Mouse (Mus musculus) left cerebral cortex, adult 11 months (tissue): ENCODE measurements around the gene Dlgap1.

Experiments used
- DNase-seq: peaks from one replicate; pipeline ENCODE4 v3.0.0; 2022; ENCODE audit warnings: low spot score

Gene Dlgap1

DNA sequence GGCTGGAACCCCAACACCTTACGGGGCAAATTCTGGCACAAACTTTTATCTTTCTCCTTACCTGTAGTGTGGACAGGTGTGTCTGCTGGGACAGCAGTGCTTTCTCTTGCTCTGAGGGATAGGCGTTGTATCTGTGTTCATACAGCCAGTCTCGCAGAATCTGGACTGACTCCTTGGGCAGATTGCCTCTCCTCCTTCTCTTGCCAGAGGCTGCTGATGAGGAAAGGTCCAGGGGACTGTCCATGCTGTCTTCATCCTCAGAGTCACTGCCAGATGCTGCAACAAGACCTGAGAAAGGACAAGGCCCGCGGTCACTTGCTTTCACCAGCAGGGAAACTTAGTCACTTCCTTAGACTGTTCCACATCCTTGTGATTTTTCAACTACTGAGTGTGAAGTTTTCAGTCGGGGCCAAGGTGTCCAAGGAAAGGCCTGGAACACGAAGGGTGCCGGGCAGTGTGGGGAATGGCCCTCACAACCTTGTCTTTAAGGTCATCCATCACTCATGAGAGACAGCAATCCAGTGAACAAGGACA is 877.3 kb downstream of the Dlgap1 start:
- DNase-seq, result no peak

DNA sequence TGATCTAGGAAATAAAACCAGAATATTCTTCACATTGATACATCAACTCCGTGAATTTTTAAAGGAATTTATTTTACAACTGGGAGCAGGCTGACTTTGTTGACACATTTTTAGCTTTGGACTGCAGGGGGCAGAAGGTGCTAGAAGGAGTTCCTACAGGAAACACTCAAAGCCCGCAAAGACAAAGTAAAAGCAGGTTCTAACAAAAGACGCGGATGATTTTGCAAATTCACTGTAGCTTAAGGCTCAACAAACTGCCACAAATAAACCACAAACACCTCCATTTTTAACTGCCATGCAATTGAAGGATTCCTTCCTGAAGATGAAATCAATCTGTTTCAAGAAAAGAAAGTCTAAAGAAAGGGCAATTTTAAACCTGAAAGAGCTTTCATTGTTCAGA is 878.2 kb downstream of the Dlgap1 start:
- no peak for DNase-seq

DNA sequence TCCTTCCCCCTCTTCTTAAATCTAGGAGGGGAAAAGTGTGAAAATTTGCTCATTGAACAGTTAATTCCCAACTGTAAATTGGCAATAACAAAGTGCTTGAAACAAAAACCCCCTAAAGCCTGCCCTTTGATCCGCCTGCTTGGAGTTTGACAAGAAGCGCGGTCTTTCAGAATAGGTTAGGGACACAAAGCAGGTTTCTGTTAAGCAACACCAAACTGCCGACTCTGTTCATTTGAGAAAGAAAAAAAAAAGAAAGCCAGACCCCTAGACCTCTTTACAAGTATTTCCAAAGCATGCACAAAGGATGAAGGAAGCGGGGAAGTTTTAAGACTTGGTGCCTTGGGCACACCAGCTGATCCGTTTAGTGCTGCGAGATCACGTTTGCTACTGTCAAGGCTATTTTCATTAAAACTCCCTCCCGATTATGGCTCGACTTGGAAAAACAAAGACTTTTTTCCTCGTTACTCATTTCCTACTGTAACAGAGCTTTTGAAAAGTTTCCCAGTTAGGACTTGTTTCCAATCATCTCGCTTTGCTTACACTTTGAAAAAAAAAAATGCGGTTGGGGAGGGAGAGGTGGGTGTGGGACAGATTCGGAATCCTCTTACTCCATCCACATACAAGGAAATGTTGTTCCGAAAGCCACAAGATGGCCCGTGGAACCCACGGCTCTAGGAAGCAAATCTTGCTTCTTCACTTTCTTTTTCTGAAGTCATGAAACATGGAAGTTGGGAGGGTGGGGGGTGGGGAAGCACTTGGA is 879.1 kb downstream of the Dlgap1 start:
- no peak for DNase-seq

DNA sequence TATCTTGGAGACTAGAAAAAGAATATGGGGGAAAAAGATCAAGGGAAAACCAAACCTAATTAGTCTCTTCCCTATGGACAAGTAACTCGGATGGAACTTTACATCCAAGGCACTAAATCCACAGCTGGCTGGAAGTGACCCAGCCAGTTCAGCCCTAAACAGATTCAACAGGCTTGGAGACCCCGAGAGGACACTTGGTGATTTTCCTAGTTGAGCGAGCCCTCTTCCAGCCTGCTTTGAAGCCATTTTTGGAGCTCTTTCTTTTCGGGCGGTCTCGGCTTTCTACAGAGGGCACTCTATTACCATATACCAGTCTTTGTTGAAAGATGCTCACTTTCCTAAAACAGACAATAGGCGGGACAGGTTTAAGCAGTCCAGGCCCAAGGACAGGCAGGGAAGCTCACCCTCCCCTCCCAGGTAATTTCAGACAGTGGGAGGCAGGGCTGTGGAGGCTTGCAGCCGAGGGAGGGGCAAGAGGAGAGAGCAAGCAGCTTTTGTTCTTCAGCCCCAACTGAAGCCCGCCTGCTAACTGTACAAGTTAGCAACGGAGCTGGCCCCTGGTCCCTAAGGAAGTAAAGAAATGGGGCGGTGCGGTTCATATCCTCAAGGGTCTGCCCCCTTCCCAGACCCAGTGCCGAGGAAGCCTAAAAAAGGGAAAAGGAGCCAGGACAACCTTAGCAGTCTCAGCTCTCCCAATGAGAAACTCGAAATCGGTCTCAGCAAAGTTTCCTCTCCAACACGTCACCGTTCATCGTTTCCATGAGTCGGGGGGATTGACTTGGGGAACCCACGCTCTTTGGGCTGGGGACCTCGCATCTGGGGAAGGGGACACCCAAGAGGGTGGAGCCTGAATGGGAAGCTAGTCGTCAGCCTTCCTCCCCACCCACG is 879.9 kb downstream of the Dlgap1 start:
- no peak for DNase-seq

DNA sequence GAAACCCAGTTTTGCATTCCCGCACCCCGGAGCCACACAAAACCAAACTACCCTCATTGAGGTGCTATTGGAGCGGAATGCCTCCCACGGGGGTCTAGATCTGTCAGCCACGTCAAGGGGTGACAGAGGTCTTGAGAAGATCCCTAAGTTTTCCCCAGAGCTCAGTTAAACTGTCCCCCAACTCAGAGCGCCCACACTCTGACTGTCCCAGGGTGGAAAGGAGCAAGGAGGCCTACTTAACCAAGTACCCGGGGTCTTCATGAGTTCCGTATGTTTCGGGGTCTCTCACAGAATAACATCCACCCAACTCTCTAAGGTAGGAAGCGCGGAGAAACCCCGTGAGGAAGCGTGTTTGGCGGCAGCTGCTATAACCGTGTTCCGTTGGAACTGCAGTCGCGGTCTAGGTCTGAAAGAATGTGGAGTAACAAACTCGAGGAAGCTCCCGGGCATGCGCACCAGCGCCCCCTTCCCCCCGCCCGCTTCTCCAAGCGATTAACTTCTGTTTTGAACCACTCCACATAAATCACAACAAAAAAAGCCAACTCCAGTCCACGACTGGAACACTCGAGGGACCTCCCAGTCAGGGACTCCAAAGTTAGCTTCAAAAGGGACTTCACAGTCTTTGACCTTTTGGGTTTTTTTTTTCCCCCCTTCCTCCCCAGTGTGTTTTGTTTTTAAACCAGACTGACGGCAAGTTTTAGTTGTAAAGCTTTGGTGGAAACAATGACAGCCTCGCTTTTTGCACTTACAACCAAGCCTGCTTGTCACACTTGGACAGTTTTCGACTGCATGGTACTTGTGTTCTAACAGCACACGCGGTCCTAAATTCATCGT is 880.7 kb downstream of the Dlgap1 start:
- no peak for DNase-seq

DNA sequence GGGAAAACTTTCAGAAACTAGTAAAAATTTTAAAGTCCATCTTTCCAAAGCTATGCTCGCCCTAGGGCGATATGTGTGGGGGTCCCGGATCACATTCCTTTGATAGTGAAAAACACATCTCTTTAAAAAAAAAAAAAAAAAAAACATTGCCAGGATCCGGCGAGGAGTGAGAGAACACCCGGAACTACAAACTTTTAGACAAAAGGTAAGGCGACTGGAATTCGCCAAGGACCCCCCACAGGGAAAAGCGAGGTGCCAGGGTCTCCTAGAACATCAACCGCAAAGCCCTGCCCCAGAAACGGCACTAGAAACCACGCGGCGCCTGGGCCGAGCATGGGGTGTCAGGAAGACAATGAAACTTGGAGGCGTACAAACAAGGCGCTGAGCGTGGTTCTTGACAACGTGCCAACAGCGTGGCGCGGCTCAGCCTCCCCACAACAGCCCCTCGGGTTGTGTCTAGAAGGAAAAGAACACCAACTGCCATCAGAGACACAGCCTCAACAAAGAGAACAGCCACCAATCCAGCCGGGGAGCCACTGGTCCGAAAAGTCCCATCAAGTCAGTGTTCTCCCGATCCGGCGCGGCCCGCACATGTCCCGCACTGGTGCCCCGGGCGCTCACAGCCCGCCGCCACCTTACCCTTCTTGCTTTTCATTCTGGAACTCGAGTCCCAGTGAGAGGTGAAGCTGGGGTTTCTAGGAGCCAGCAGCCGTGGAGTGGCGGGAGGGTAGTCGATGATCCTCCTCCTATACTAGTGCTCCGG is 881.5 kb downstream of the Dlgap1 start:
- DNase-seq, result no peak

DNA sequence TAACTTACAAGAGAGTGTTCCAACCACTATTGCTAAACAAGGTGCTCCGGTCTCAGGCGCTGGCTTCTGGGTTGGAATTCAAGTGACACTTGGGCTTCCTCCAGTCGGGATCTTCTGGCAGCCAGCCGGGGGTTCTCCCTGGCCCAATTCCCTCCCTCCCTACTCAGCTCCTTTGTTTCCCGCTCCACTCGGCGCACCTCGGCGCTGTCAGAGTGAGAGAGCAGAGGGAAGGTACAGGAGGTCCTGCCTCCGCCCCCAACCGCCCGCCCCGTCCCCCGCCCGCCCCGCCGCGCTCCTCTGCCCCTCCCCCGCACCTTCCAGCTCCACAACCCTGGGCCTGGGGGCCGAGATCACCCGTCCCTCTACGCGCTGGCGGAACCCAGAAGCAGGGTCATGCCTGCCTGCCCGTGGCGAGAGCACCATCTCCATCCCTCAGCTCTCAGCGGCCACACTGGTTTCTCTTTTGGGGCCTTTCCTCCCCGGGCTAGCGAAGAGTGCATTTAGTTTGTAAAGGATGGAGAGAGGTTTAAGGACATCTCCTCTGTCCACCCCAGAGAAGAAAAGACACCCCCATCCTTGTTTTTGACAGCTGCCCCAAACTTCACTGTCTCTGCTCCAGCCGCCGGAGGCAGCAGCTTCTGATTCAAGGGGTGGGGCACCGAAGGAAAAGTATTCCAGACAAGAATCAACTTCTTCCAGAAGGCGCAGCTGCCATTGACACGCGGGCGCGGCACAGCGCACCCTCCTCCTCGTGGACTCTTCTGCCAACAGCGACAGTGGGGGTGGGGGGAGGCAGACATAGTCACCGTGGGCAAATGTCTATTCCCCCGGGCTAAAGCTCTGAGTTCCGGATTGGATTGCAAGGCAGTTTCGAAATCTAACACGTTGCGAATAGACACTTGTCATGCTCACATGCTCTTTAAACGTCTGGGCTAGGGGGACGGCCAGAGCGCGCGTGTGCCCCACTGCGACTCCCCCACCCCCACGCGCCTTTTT is 882.4 kb downstream of the Dlgap1 start:
- DNase-seq, result no peak

DNA sequence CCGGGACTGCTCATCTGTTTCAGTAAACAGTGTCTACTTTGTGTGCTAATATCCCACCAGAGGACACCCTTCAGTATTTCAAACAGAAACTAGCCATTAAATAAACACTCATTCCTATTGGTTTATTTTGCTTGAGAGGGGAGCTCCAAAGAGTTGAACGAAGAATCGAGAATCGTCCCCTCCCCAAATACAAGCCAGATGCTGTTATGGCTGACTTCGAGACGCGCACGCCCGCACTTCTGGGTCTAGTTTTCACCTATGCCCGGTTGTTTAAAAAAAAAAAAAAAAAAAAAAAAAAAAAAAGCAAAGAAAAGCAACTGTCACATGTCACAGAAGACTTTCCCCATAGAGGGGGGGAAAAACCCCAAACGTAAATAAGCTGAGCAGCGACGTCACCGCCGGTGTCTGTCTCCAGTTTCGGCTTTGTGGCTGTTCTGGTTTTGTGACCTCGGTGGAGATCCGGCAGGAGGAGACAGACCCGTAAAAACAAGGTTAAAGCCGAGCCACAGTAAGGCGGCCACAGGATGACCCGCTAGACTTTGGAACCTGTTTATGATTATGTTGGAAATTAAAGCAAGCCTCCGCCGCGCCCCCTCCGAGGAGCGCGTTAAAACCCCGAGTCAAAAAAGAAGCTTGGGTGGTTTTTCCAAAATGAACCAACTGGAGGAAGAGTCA is 883.3 kb downstream of the Dlgap1 start:
- DNase-seq, result no peak

DNA sequence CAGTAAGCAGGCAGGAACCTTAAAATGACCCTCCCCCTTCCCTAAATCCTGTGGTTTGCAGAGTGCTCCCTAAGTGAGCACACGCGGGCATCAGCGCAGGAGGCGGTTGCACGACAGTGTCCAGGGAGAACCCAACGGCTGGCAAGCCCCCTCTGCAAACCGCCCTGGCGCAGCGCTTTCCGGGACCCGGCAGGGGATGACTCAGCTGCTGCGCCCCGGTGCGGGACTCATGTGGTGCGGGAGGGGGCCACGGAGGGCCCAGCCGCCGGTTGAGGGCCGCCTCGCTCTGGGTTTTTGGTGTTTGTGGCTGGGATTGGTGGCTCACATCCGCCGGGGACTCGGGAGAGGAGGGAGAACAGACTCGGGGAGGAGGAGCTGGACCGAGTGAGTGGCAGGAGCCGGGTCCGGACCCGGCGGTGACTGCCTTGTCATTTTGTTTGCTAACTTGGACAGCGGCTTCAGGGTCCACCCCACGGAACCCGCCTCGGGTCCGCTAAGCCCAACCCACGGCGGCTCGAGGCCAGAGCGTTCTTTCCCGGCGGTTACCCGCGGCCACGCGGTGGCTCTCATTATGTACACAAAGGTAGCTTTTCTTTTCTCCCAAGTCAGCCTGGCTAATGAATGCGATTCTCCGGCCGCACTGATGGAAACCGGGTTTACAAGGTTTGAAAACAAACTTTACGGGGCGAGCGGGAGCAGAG is 884.0 kb downstream of the Dlgap1 start:
- DNase-seq, result no peak

DNA sequence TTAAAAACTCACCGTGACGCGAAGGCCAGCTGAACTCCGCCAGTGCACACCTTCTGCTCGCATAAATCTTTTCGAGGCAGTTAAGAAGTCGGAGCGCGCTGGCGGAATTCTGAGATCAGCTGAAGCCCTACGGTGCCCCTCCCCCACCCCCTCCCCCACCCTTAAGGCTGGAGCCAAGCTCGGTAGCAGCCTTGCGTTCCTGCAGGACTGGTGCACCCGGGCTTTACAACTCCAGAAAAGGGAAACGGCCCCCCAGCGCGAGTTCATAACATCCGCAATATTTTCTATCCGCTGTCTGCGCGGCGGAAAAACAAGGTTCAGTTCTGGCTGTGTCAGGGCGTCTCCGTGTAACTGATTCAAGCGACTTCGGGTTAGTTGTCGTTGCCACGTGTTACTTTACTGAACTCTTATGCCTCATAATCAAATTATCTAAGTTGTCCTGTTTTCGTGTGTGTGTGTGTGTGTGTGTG is 884.6 kb downstream of the Dlgap1 start, which contains the start of gene Tgif1:
Tgif1 (minus strand) TSS at position 111 of the 470 bp plus-strand sequence.
- no peak for DNase-seq

DNA sequence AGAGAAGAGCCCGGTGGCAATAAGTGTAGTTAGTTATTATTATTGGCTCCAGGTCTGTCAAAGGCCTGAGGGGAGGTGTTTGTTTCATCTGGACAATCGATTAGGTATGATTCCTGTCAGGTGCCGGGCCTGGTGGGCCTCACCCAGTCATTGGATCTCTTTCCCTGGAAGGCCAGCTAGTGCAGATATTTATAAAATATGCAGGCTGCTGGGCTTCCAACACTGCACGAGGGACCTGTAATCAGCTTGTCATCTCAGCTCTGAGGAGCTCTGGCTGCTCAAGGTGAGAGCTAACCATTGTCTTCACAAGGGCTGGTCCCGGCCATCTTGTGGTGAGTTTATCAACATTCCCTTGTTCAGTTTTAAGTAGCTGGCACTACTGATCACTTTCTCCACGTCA is 885.1 kb downstream of the Dlgap1 start:
- DNase-seq, result no peak

DNA sequence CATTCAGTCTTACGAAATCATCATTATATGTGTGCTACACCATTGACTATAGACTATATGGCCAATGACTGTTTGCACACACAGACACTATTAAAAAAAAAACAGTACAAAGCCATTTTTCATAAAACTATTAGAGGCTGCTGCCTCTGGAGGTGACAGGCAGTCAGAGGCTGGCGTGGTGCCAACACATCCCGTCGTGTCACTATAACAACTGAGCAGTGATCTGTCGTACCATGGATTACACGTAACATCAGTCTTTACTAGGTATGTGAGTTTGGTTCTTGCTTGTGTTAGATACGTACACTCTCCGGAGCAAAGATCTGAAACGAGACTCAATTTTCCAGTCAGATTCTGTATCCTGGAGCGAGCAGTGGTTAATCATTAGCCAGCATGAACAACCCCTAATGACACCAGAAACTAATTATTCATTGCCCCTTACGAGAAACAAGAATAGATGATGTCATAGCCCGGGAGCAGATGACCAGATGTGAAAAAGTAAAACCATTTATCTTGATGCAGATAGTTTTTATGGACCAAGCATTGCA is 888.1 kb downstream of the Dlgap1 start:
- DNase-seq, result no peak

DNA sequence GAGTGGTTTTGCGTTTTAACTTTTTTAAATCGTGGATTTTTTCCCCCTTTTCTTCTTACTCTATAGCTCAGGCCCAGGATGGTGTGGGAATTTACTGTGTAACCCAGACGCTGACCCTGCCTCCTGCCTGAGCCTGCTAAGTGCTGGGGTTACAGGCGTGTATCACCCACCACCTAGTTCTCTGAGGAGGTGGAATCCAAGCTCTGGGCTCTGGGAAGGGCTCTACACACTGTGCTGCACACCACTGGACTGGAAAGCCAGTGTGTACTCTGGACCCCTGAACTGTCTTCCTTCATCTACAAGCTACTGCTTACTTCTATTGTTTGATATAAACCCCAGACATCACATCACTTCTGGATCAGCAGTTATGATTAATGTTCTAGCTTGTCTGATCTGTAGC is 889.9 kb downstream of the Dlgap1 start:
- DNase-seq, result no peak

DNA sequence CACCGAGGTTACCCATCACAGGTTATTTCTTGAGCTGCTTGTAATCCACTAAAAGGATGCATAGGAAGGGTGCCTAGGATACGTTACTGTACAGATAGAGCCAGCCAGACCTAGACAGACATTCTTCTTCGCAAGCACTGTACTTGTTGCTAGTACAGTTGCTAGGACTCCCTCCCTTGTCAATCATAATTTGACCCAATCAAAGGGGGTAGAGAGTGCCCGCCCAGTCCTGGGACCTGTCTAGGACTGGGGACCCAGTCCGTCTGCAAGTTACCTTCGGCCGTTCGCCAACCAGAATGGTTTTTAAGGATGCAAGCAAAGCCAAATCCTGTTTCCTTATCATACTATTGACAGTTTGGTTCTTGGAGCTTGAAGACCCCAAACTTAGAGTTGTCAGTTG is 895.2 kb downstream of the Dlgap1 start:
- DNase-seq, result no peak

DNA sequence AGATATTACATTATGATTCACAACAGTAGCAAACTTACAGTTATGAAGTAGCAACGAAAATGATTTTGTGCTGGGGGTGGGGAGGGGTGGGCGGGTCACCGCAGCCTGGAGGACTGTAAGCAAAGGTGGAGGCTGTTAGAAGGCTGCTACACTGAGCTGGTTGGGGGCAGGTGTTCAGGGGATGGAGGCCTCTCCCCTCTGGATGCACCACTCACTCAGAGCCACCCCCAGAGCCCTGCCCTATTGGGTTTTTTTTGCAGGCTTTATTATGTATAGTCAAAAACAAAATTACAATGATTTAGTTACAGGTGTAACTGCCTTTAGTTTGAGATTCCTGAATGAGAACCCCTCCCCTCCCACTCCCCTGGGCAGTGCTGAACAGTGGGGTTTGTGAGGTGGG is 895.8 kb downstream of the Dlgap1 start:
- no peak for DNase-seq

DNA sequence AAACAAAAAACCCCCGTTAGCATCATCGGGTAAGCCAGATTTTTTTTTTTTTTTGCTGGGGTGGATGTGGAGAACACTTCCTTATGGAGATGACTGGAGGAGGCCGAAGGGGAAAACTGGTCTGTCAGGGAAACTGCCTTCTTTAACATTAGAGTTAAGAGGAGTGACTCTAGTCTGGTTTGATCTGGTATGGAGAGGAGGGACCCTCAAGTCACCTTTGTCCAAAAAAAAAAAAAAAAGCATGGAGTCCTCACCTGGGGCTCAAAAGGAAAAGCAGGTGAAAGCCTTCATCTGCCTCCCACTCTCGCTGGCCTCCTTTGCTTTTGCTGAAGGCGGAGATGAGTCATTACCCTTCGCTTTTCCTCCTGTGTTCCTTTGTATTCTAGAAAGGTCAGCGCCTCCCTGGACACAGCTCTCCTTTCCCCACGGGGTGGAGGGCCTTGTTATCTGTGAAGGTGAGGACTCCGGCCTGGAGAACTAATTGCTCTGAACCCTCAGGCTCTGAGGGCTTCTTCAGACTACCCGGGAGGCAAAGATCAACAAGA is 896.3 kb downstream of the Dlgap1 start:
- no peak for DNase-seq

DNA sequence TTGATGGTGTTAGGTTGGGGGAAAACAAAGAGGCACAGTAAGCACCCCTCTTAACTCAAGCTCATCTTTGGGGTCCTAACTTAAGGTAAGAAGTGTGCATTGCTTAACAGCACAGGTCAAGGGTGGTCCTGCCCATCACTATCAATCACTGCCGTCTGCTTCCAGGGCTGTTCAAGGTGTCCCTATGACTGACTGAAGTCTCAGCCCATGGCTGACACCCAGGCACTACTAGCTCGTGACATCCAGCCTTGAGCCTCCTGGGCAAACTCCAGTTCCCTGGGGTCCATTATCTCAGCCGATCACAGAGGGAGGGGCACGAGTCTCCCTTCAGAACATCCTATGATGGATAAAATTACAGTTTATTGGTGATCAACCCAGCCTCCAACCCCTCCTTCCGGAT is 897.2 kb downstream of the Dlgap1 start:
- DNase-seq, result no peak

DNA sequence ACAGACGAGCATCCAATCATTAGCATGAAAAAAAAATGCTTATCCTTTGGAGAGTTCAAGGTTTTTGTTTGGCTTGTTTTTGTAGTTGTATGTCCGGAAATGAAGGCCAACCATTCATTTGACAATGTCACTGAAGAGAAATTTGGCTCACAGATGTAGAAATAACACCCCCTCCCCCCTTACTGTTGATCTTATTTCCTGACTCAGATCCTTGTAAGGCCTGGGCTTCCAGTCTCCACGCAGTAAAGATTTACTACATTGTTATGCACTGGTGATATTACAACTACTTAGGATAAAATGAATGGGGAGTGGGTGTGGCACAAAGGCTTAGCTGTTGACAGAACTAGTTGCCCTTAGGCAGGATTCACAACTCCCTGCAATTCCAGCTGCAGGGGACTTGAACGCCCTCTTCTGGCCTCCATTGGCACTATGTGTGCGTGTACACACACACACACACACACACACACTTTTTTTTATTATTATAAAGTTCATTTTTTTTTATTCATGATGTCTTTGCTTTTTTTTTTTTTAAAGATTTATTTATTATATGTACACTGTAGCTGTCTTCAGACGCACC is 897.8 kb downstream of the Dlgap1 start:
- DNase-seq, result no peak
